Mouse (Mus musculus) limb, embryonic 12.5 days (tissue): ENCODE measurements around the gene Mafk. TPM values are rescaled to one million over a fixed set of nuclear protein-coding genes. Genes with fewer than 3 reads are reported as not detected.
A peak's percentile ranks its signal among the peaks of the same experiment; 100 is the strongest.

Source experiments
- ATAC-seq: fragments of 200-750 bp; cut with Nextera tagmentation; 2 replicates; pipeline ENCODE4 v1.8.0; 2017; ENCODE audit warnings: low read depth, moderate TSS enrichment; ENCODE audit not compliant: insufficient number of reproducible peaks, insufficient read depth, low FRiP score, low TSS enrichment
- H3K27ac ChIP-seq: fragments of 300-500 bp; sonication (generic); 2 replicates; pipeline ENCODE4 v1.5.1; 2016; ENCODE audit warnings: mild to moderate bottlenecking, moderate library complexity
- H3K27me3 ChIP-seq: fragments of 300-500 bp; sonication (generic); 2 replicates; pipeline ENCODE4 v1.6.1; 2016; ENCODE audit warnings: mild to moderate bottlenecking, moderate library complexity
- H3K36me3 ChIP-seq: fragments of 300-500 bp; sonication (generic); 2 replicates; pipeline ENCODE4 v1.6.1; 2016; ENCODE audit warnings: mild to moderate bottlenecking, moderate library complexity
- H3K4me1 ChIP-seq: fragments of 300-500 bp; sonication (generic); replicated peaks from 2 replicates; pipeline ENCODE4 v1.6.1; 2016
- H3K4me2 ChIP-seq: fragments of 300-500 bp; sonication (generic); 2 replicates; pipeline ENCODE4 v1.6.1; 2016; ENCODE audit warnings: mild to moderate bottlenecking, moderate library complexity
- H3K4me3 ChIP-seq: fragments of 300-500 bp; sonication (generic); replicated peaks from 2 replicates; pipeline ENCODE4 v1.5.1; 2016; ENCODE audit warnings: mild to moderate bottlenecking
- H3K9ac ChIP-seq: fragments of 300-500 bp; sonication (generic); replicated peaks from 2 replicates; pipeline ENCODE4 v1.6.1; 2016; ENCODE audit warnings: mild to moderate bottlenecking, moderate library complexity
- H3K9me3 ChIP-seq: fragments of 300-500 bp; sonication (generic); 2 replicates; pipeline ENCODE4 v1.6.1; 2016; ENCODE audit warnings: mild to moderate bottlenecking, moderate library complexity
- WGBS: fragments of 180-500 bp; shearing (Covaris S2); methylation state at CpG from one replicate; pipeline ENCODE4 v1.1.7; 2016; 5-methylcytosine and 5-hydroxymethylcytosine counted together
- polyA plus RNA-seq: library from polyadenylated mRNA; unstranded; fragments of >200 nt; fragmentation: Nextera tagmentation; extraction: Ambion mirVana; gene quantifications from 2 replicates; pipeline ENCODE4 v1.2.1, GENCODE M21; 2016

Gene Mafk
- polyA plus RNA-seq, 1 experiment from 2014 or later = 7.0 TPM

DNA sequence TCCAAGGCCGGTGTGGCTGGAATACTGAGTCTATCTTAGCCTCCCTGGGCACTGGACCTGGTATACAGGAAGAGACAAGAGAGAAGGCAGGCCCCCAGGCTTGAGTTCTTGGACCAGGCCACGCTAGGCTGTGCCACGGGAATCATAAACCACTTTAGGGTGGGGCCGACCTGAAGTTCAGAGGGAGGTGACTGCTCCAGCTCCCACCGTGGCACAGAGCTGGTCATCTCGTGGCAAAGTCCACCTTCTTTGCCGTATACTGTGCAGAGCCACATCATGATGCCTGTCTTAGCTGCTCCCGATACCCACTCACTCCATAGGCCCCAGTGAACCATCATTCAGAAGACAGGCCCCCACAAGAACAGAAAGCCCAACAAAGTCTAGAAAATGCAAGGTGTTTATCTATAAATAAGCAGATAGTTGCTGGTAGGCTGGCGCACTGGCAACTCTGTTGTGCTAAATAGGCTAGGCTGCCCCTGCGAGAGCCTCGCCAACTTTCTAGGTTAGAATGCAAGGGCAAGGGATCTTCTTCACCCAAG is 13.3 kb downstream of the Mafk start:
- WGBS = 88% methylated on average over 11 of the region's 11 CpGs
- no peak for ATAC-seq
- no peak overlapping the region for H3K4me3 ChIP-seq
- H3K4me1 ChIP-seq = peaks cover 19% of the 10 kb centered on the region
- H3K27me3 ChIP-seq = no peaks in the 10 kb centered on the region
- no peak overlapping the region for H3K27ac ChIP-seq
- H3K9me3 ChIP-seq = 0 out of 2 replicates have a peak, but pooled peaks cover 2% of the 10 kb centered on the region
- H3K4me2 ChIP-seq = no peak overlapping the region
- peaks cover 18% of the 10 kb centered on the region for H3K36me3 ChIP-seq
- no peak overlapping the region for H3K9ac ChIP-seq

DNA sequence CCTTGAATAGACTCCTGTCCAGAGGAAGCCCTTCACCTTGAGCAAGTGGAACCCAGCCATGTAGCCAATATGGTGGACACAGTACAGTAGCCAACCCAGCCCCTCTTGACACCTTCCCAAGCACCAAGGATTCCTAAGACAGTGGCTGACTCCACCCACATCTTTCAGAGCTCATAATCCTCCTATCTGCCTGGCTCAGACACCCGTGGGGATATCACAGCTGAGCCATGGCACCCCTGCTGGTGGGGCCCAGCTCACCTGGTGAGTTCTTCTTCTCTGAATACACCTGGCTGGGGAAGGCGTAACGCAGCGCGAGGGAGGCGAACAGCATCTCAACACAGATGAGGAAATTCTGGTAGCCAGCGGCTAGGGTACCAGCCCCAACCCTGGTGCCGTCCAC is 14.6 kb downstream of the Mafk start:
- Histone ChIP-seq H3K4me2 (no peak overlapping the region), H3K4me3 (no peak overlapping the region), H3K36me3 (peaks cover 5% of the 10 kb centered on the region), H3K27ac (no peak overlapping the region), H3K27me3 (no peaks in the 10 kb centered on the region), H3K9me3 (0 out of 2 replicates have a peak, but pooled peaks cover 2% of the 10 kb centered on the region), H3K4me1 (peaks cover 19% of the 10 kb centered on the region), H3K9ac (no peak overlapping the region)
- ATAC-seq = no peak
- 90% methylated on average over 8 of the region's 8 CpGs for WGBS

DNA sequence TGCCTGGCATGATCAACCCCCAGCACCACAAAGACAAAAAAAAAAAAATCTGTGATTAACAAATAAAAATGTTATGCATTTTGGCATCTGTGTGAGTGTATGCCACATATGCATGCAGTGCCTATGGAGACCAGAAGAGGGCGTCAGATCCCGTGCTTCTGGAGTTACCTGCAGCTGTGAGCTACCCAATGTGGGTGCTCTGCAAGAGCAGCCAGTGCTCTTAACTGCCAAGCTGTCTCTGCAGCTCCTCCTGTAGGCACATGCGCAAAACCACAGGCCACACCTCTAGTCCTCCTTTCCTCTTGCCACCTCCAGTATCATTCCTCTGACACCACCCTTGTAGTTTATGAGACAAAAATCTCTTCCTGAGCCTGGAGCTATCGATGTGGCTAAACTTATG is 18.1 kb downstream of the Mafk start:
- Histone ChIP-seq H3K27me3 (peaks cover 30% of the 10 kb centered on the region), H3K4me1 (no peaks in the 10 kb centered on the region; the same call in 1 of the 2 replicates), H3K27ac (no peak overlapping the region), H3K4me3 (no peak overlapping the region), H3K9me3 (0 out of 2 replicates have a peak, but pooled peaks cover 2% of the 10 kb centered on the region), H3K4me2 (no peak overlapping the region), H3K9ac (no peak overlapping the region), H3K36me3 (no peaks in the 10 kb centered on the region)
- 62% methylated on average over 4 of the region's 4 CpGs for WGBS
- no peak for ATAC-seq

DNA sequence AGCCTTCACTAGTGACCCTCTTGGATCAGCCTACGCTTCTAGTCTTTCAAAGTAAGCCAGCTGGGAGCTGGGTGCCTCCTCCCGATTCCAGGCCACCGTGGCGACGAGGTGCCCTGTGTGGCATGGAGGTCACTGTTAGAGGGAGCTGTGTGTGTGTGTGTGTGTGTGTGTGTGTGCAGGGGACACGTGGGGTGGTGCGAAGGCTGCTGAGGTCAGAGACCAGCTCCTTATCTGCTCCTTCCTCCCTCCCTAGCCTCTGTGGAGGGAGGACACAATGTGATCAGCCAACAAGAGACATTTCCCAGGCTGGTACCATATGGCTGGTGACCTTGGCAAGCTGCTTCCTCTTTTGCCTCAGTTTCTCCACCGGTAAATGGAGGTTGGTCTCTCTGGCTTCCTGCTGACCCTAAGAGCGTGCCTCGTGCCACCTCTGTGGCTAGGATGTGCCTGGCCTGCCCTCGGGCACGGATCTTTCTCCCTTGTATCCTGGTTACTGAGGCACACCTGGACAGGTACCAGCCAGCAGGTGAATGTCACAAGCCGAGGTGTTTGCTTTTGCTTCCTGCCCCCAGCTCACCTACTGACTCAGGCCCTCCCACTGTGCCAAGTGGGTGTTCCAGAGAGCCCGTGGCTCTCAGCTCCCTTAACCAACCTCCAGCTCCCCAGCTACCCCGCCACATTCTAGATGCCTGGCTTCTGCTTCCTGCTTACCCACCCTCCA is 20.5 kb downstream of the Mafk start:
- H3K9me3 ChIP-seq = 0 out of 2 replicates have a peak, but pooled peaks cover 2% of the 10 kb centered on the region
- H3K4me3 ChIP-seq = no peak overlapping the region
- 80% methylated on average over 15 of the region's 15 CpGs for WGBS
- no peak overlapping the region for H3K27ac ChIP-seq
- H3K27me3 ChIP-seq = peaks cover 55% of the 10 kb centered on the region
- H3K4me1 ChIP-seq = no peaks in the 10 kb centered on the region; the same call in 1 of the 2 replicates
- no peak overlapping the region for H3K9ac ChIP-seq
- no peak for ATAC-seq
- no peak overlapping the region for H3K4me2 ChIP-seq
- no peaks in the 10 kb centered on the region for H3K36me3 ChIP-seq

DNA sequence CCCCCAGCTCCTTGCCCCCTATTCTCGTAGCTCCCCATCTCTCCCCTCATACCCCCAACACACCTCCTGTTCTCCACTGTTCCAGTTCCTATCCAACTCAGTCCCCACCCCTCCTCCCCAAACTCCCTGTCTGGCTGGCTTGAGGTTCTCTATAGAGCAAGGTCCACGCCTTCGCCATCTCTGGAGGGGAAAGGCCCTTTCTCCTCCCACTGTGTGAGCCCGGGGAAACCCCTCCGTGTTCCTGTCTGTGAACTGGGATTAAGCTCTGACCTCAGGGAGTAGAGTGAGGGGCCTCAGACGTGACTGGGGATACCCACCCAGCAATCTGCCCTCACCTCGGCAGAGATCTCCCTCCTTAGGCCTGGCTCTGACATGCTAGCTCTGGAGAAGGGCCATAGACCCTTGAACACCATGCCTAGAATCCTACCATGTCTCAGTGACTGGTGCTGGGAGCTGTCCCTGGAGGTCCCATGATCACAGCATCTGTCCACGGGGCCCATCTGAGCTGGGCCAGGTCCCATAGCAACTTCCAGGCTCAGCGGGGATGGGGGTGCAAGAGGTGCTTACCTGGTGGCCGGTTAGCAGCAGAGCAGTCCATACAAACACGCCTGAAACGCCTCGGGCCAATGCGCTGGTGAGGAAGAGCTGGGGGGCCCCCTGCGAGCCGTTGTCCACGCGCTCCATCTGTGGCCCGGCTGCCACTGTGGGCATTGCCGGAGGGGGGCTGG is 21.2 kb downstream of the Mafk start:
- Histone ChIP-seq H3K9me3 (0 out of 2 replicates have a peak, but pooled peaks cover 2% of the 10 kb centered on the region), H3K27ac (no peak overlapping the region), H3K4me2 (no peak overlapping the region), H3K4me3 (no peak overlapping the region), H3K9ac (no peak overlapping the region), H3K36me3 (no peaks in the 10 kb centered on the region), H3K27me3 (peaks cover 56% of the 10 kb centered on the region), H3K4me1 (no peaks in the 10 kb centered on the region; the same call in 1 of the 2 replicates)
- ATAC-seq = no peak
- 70% methylated on average over 20 of the region's 20 CpGs for WGBS

DNA sequence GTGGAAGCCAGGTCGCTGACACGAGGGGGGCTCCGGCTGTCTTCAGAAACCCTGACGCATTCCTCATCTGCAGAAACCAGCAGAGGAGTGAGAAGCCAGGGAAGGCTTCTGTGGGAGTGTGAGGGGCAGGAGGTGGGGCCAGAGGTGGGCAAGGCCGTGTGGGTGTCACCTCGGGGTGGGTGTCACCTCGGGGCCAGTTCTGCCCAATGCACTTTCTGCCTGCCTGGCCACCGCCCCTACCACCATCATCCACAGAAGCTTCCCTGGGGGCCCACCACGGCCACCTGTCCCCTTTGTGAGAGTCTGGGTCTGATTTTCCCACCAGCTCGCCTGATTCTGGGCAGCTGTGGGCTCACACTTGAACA is 21.8 kb downstream of the Mafk start:
- Histone ChIP-seq H3K4me3 (no peak overlapping the region), H3K4me2 (no peak overlapping the region), H3K36me3 (no peaks in the 10 kb centered on the region), H3K4me1 (no peaks in the 10 kb centered on the region; the same call in 1 of the 2 replicates), H3K27ac (no peak overlapping the region), H3K27me3 (peaks cover 56% of the 10 kb centered on the region), H3K9me3 (0 out of 2 replicates have a peak, but pooled peaks cover 2% of the 10 kb centered on the region), H3K9ac (no peak overlapping the region; the same call in 1 of the 2 replicates)
- 39% methylated on average over 10 of the region's 10 CpGs for WGBS
- ATAC-seq = no peak

DNA sequence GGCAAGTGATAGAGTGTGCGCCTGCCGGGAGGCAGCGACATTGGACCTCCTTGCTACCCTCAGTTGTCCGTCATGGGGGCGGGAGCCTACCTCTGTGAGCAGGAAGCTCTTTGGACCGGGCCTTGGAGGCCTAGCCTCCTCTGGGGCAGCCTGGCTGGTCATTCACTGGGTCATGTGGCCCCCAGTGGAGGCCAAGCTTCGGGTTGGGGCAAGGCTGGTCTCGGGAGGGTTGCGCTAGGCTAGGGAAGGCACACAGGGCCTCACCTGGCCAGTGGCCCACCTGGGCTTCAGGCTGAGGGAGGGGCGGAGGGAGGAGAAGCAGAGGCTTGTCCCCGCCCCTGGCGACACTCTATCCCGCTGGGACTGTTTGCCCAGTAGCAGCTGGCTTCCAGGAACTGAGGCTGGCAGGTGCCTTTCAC is 22.7 kb downstream of the Mafk start:
- no peak overlapping the region for H3K9ac ChIP-seq
- H3K4me3 ChIP-seq = no peak overlapping the region
- no peaks in the 10 kb centered on the region; the same call in 1 of the 2 replicates for H3K4me1 ChIP-seq
- H3K36me3 ChIP-seq = no peaks in the 10 kb centered on the region
- peaks cover 56% of the 10 kb centered on the region for H3K27me3 ChIP-seq
- 6% methylated on average over 13 of the region's 13 CpGs for WGBS
- H3K27ac ChIP-seq = no peak overlapping the region
- ATAC-seq = no peak
- peak overlapping the region; percentile 15 for H3K4me2 ChIP-seq
- 0 out of 2 replicates have a peak, but pooled peaks cover 2% of the 10 kb centered on the region for H3K9me3 ChIP-seq

DNA sequence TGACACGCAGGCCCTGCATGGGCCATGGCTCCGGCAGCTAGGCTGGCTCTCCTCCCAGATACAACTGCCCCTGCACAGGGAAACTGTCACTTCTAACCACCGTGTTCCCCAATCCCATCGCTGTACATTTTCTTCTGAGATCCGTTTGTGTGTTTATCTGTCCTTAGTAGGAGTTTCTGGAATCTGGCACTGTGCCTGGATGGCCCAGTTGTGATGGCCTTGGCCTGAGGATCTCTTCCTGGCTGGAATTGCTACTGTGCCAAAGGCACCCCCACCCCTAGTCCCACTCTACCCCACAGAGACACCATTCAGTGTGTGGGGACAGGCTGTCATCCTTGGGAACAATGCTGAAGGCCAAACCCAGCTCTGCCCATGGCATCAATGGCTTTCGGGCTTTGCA is 24.7 kb downstream of the Mafk start:
- Histone ChIP-seq H3K27ac (no peak overlapping the region), H3K4me1 (no peaks in the 10 kb centered on the region; the same call in 1 of the 2 replicates), H3K27me3 (peaks cover 56% of the 10 kb centered on the region), H3K4me2 (no peak overlapping the region), H3K4me3 (no peak overlapping the region), H3K9ac (no peak overlapping the region), H3K9me3 (no peaks in the 10 kb centered on the region), H3K36me3 (0 out of 2 replicates have a peak, but pooled peaks cover 2% of the 10 kb centered on the region)
- 81% methylated on average over 6 of the region's 6 CpGs for WGBS
- ATAC-seq = no peak

DNA sequence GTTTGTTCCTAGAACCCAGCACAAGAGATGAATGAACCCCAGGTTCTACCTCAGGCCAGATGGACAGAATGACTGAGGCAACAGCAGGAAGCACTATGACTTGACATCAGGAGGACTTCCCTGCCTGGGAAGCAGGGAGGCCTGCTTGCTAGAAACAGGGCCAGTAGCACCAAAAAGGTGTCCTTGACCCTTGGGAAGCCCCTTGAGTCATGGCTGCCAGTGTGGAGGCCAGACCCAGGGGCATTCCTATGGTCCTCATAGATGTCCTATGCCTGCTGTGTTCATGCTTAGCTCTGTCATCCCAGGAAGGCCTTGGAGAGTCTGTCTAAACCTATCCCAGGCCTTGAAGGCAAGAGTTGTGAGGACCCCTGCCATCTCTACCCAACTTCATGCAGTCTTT is 25.1 kb downstream of the Mafk start:
- no peak overlapping the region for H3K27ac ChIP-seq
- no peak for ATAC-seq
- H3K4me3 ChIP-seq = no peak overlapping the region
- H3K36me3 ChIP-seq = peaks cover 7% of the 10 kb centered on the region; the same call in 1 of the 2 replicates
- H3K27me3 ChIP-seq = peaks cover 55% of the 10 kb centered on the region
- H3K4me1 ChIP-seq = peaks cover 4% of the 10 kb centered on the region; the same call in 1 of the 2 replicates
- no peak overlapping the region for H3K9ac ChIP-seq
- H3K4me2 ChIP-seq = no peak overlapping the region
- no peaks in the 10 kb centered on the region for H3K9me3 ChIP-seq

DNA sequence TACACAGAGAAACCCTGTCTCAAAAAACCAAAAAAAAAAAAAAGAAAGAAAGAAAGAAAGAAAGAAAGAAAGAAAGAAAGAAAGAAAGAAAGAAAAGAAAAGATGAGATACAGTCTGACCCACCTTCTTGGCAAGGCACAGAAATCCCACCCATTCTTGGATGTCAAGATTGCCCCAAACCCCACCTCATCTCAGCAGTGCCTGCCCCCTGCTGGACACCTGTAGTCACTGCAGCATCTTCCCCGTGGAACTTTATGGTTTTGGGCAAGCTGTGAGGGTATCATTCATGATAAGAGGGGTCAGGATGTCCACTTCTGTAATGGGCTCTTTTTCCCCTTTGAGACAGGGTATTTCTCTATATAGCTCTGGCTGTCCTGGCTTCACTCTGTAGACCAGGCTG is 26.0 kb downstream of the Mafk start:
- H3K4me3 ChIP-seq = no peak overlapping the region
- H3K27me3 ChIP-seq = peaks cover 46% of the 10 kb centered on the region
- H3K27ac ChIP-seq = no peak overlapping the region
- no peak for ATAC-seq
- H3K9me3 ChIP-seq = no peaks in the 10 kb centered on the region
- peaks cover 9% of the 10 kb centered on the region for H3K4me1 ChIP-seq
- no peak overlapping the region for H3K4me2 ChIP-seq
- whole genome bisulfite sequencing = 4% methylated on average over 1 of the region's 1 CpGs
- H3K9ac ChIP-seq = no peak overlapping the region
- peaks cover 16% of the 10 kb centered on the region for H3K36me3 ChIP-seq

DNA sequence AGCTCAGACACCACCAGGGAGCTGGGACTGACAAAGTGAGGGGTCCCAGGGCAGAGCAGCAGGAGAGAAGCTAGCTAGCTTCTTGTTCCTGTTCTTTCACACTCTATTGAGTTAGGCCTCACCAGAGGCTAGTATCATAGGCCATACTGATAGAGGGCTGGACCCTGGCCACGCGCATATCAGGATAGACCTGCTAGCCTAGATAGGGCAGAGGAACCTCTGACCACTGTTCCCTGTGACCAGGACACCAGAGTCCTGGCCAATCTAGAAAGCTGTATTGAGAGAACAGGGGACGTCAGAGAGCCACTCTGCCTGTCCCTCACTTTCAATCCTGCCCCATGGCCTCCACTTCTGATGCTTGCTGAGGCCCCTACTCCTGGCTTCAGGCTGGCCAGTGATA is 26.7 kb downstream of the Mafk start:
- H3K4me2 ChIP-seq = no peak overlapping the region
- peaks cover 14% of the 10 kb centered on the region for H3K4me1 ChIP-seq
- peaks cover 23% of the 10 kb centered on the region for H3K36me3 ChIP-seq
- no peak for ATAC-seq
- WGBS = 74% methylated on average over 3 of the region's 3 CpGs
- H3K27ac ChIP-seq = no peak overlapping the region
- no peak overlapping the region for H3K4me3 ChIP-seq
- H3K9ac ChIP-seq = no peak overlapping the region
- peaks cover 39% of the 10 kb centered on the region for H3K27me3 ChIP-seq
- H3K9me3 ChIP-seq = no peaks in the 10 kb centered on the region
